Mouse (Mus musculus) liver, adult 2 months (tissue): ENCODE data around the gene Rhobtb1. TPM values are rescaled to one million over a fixed set of nuclear protein-coding genes. Genes with fewer than 3 reads are reported as not detected.

ENCODE experiments used
- DNase-seq: peaks from one replicate; pipeline ENCODE4 v3.0.0-alpha.2; 2011; ENCODE audit warnings: low read depth, low spot score; ENCODE audit errors: extremely low read depth
- H3K27ac ChIP-seq: fragments of 200-500 bp; replicated peaks from 2 replicates; pipeline ENCODE4 v1.5.1; 2012; ENCODE audit warnings: low read depth, mild to moderate bottlenecking, control low read depth, inconsistent platforms, low read length; ENCODE audit not compliant: insufficient read depth
- H3K27me3 ChIP-seq: fragments of 200-500 bp; 2 replicates; pipeline ENCODE4 v1.6.1; 2012; ENCODE audit warnings: mild to moderate bottlenecking, moderate library complexity, low read length, inconsistent platforms; ENCODE audit not compliant: control insufficient read depth, insufficient read depth
- H3K36me3 ChIP-seq: fragments of 200-500 bp; 2 replicates; pipeline ENCODE4 v1.6.1; 2012; ENCODE audit warnings: low read length, inconsistent platforms; ENCODE audit not compliant: control insufficient read depth, insufficient read depth
- H3K4me1 ChIP-seq: fragments of 200-500 bp; 2 replicates; pipeline ENCODE4 v1.6.1; 2011; ENCODE audit warnings: low read length; ENCODE audit not compliant: control insufficient read depth, insufficient read depth
- H3K4me3 ChIP-seq: fragments of 200-500 bp; 2 replicates; pipeline ENCODE4 v1.5.1; 2011; ENCODE audit warnings: low read depth, mild to moderate bottlenecking, control low read depth, low read length, moderate library complexity; ENCODE audit not compliant: insufficient read depth
- H3K79me2 ChIP-seq: fragments of 200-500 bp; 2 replicates; pipeline ENCODE4 v1.6.1; 2012; ENCODE audit warnings: inconsistent platforms, mild to moderate bottlenecking, low read length, moderate library complexity; ENCODE audit not compliant: control insufficient read depth, insufficient read depth
- H3K9ac ChIP-seq: fragments of 200-500 bp; 2 replicates; pipeline ENCODE4 v1.6.1; 2012; ENCODE audit warnings: low read depth, mild to moderate bottlenecking, control low read depth, inconsistent platforms, low read length
- CTCF ChIP-seq: fragments of 200-500 bp; IDR thresholded peaks from 2 replicates; pipeline ENCODE4 v1.5.1; 2011; ENCODE audit warnings: low read depth, low read length, control low read depth
- POLR2A ChIP-seq: fragments of 200-500 bp; IDR thresholded peaks from 2 replicates; pipeline ENCODE4 v1.6.1; 2011; ENCODE audit warnings: low read length, control low read depth; ENCODE audit not compliant: insufficient read depth; ENCODE audit errors: extremely low read depth
- WGBS: fragments of 180-500 bp; shearing (Covaris S2); methylation state at CpG from one replicate; pipeline ENCODE4 v1.1.7; 2018; 5-methylcytosine and 5-hydroxymethylcytosine counted together
- polyA plus RNA-seq: library from polyadenylated mRNA; depleted of rRNA; stranded (reverse); fragments of >200 nt; gene quantifications from 2 replicates; pipeline ENCODE4 v1.2.3, GENCODE M21; 2012
- total RNA-seq: library from RNA; depleted of rRNA; stranded (reverse); fragments of >200 nt; gene quantifications from 2 replicates; pipeline ENCODE4 v1.2.3, GENCODE M21; 2014

Rhobtb1 gene
- total and polyA plus RNA-seq, 2 experiments = 14.3 to 47.9 TPM

DNA sequence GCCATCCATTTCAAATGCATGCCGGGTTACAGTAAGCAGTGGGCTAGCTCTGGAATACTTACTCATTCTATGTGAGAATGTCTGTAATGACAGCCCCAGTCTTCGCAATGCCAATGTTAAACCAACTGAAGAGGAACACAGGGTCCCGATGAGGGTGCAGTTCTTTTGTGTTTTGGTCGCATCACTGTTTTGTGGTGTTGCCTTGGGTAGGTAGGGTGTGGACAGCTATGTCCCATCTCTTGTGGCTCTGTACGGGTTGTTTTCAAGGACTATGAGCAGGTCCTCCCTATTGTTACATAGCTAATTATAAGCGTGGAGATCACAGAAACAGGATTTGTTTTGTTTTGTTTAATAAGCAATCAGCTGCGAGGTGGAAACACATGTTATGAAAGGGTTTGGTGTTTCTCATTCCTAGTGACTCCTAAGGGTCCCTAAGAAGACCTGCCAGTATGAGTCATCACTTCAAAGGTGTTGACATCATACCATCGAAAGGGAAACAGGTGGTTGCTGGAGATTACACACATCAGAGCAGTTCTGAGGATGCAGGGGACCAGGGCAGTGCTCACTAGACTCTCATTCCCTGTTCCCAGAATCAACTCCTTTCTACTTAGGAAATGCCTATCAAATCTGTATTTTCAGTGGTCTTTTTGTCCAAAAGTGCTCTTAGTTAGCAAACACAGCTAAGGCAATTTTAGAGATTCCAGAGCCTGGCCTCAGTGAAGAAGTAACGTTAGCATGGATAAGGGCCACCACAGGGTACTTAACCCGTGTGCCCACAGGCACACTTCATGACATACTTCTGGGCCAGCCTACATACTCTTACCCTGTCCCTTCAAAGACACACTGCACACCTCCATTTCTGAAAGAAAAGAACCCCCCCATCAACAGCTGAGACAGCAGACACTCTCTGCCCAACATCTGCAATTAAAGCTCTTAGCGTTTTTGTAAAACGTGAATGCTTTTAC is 124.9 kb downstream of the Rhobtb1 start:
- WGBS = 92% methylated on average over 12 of the region's 12 CpGs
- Histone ChIP-seq H3K27me3 (no peaks in the 10 kb centered on the region), H3K9ac (no peak overlapping the region), H3K36me3 (peaks cover 55% of the 10 kb centered on the region), H3K27ac (no peak overlapping the region), H3K79me2 (no peaks in the 10 kb centered on the region), H3K4me1 (no peaks in the 10 kb centered on the region), H3K4me3 (no peak overlapping the region)
- TF ChIP-seq POLR2A = no peak
- no peak for TF ChIP-seq CTCF
- DNase-seq = no peak

DNA sequence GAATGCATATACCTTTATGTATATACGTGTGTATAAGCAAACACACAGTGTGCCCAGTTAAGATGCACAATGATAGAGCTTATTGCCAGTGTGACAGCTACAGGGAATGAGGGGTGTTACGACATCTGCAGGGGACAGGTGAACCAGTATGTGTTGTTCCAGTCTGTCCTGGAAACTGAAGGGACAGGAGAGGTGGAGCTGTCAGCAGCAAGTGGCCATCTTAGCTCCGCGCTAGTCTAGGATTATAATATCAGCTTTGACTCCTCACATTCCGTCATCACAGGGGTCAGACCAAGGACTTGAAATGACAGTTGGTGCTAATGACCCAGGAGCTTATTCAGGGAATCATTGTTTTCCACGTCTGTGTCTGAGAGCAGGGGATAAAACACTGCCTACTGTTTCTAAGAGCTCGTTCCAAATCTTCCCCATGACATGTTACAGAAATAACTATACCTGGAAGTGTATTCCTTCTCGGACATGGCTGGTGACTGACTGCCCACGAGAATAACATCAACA is 125.7 kb downstream of the Rhobtb1 start:
- TF ChIP-seq POLR2A (no peak), CTCF (no peak)
- Histone ChIP-seq H3K79me2 (no peaks in the 10 kb centered on the region), H3K27ac (no peak overlapping the region), H3K9ac (no peak overlapping the region), H3K4me1 (no peaks in the 10 kb centered on the region), H3K4me3 (no peak overlapping the region), H3K36me3 (peaks cover 56% of the 10 kb centered on the region), H3K27me3 (no peaks in the 10 kb centered on the region)
- WGBS = 94% methylated on average over 9 of the region's 9 CpGs
- no peak for DNase-seq

DNA sequence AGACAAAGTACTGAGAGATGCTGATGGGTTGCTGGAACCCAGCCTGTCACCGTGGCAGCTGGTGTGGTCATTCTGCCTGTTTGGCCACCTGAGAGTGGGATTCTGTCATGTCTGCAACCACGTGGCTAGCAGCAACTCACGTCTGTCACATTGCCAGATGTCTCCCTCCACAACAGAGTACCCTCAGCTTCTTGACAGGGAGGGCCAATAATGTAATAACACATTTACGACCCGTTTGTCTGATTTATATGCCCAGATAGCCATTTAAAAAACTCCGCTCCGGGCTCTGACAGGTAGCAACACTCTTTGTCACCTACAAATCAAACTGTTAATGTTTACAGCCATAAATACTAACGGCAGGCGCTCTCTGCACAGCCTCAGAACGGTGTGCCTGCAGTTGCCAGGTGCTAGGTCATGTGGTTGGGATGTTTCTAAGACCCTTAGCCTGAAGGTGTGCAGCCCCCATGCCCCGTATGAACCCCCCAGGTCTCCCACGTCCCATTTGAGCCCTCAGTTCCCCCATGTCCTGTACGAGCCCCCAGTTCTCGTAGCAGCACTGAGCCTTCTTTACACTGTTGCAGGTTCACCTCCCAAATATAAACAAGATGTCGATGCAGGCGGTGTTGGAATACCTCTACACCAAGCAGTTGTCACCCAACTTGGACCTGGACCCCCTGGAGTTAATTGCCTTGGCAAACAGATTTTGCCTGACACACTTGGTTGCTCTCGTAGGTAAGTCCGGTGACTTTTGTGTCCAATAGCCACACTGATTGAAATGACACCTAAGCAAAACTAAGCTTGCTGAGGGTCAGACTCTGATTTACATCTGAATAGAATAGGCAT is 127.8 kb downstream of the Rhobtb1 start:
- TF ChIP-seq POLR2A = no peak
- no peak for TF ChIP-seq CTCF
- Histone ChIP-seq H3K36me3 (peaks cover 61% of the 10 kb centered on the region), H3K27me3 (no peaks in the 10 kb centered on the region), H3K27ac (no peak overlapping the region), H3K4me1 (no peaks in the 10 kb centered on the region), H3K79me2 (no peaks in the 10 kb centered on the region), H3K9ac (no peak overlapping the region), H3K4me3 (no peak overlapping the region)
- WGBS = 88% methylated on average over 18 of the region's 18 CpGs
- no peak for DNase-seq

DNA sequence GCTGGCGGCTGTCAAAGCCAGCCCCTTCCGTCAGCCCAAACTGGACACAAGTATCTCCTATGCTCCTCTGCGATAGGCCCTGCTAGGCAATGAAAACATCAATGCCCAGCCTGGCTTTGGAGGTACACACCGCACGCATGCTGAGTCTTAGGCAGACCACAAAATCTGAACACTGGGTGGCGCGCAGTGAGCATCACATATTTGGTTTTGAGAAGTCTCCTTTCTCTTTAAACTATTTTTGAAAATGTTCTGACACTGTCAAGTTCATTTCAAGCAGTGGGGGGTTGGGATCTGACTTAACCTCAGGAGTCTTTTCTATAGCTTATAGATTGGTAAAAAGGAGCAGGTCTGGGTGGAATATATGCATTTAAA is 128.4 kb downstream of the Rhobtb1 start:
- Histone ChIP-seq H3K27ac (no peak overlapping the region), H3K9ac (no peak overlapping the region), H3K36me3 (peaks cover 63% of the 10 kb centered on the region), H3K27me3 (no peaks in the 10 kb centered on the region), H3K4me1 (no peaks in the 10 kb centered on the region), H3K79me2 (no peaks in the 10 kb centered on the region), H3K4me3 (no peak overlapping the region)
- TF ChIP-seq POLR2A = no peak
- TF ChIP-seq CTCF = no peak
- WGBS = 95% methylated on average over 7 of the region's 7 CpGs
- no peak for DNase-seq

DNA sequence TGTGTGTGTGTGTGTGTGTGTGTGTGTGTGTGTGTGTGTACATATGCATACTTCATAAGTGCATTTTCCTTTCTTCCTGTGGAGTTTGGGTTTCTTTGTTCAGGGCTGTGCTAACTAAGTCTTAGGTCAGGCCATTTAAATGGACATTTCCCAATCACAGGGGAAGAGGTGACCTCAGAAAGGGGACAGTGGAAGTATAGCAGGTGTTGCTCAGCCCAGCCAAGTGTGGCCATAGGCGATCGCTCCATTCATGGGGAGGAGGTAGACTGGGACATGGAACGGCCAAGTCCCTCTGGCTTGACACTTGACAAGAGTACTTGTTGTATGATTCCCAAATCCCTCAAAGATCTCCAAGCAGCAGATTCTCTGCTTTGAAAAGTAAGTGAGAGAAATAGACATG is 135.7 kb downstream of the Rhobtb1 start:
- Histone ChIP-seq H3K27me3 (no peaks in the 10 kb centered on the region), H3K9ac (no peak overlapping the region), H3K4me1 (peaks cover 14% of the 10 kb centered on the region), H3K79me2 (no peaks in the 10 kb centered on the region), H3K27ac (peak overlapping the region; percentile 70), H3K4me3 (no peak overlapping the region), H3K36me3 (peaks cover 43% of the 10 kb centered on the region)
- DNase-seq = peak; percentile 85
- no peak for TF ChIP-seq POLR2A
- TF ChIP-seq CTCF = no peak
- WGBS = 26% methylated on average over 3 of the region's 3 CpGs
